Mouse (Mus musculus): ENCODE measurements at regions not wholly inside any gene's neighbourhood (a gene's known extent, or its start where the extent isn't known, plus 50 kb on each side); places are given as distances from the start of the nearest gene placed in this dataset.

- 100% methylated on average over 1 of the region's 1 CpGs for WGBS
- Histone ChIP-seq H3K4me2 (no peak overlapping the region), H3K27me3 (no peaks in the 10 kb centered on the region), H3K4me1 (replicated peaks) (no peaks in the 10 kb centered on the region), H3K9ac (no peak overlapping the region), H3K27ac (replicated peaks) (no peak overlapping the region), H3K9me3 (no peaks in the 10 kb centered on the region), H3K4me3 (no peak overlapping the region), H3K36me3 (no peaks in the 10 kb centered on the region)
- no peak for ATAC-seq (ENCODE audit: low FRiP score, low read depth)
Observed at GRCm38 (mm10) chr15:43926034-43926433, 3791.9 kb downstream of the 9330182O14Rik start.

GRCm38 (mm10) chr15:43933608-43934007, 3799.4 kb downstream of the 9330182O14Rik start:
- H3K4me2 ChIP-seq, result no peak overlapping the region
- H3K4me1 ChIP-seq (replicated peaks), result no peaks in the 10 kb centered on the region
- no peaks in the 10 kb centered on the region for H3K27me3 ChIP-seq
- WGBS, result 90% methylated on average over 1 of the region's 1 CpGs
- H3K27ac ChIP-seq (replicated peaks), result no peak overlapping the region
- no peak for ATAC-seq (ENCODE audit: low FRiP score, low read depth)
- no peak overlapping the region for H3K9ac ChIP-seq
- no peaks in the 10 kb centered on the region for H3K9me3 ChIP-seq
- no peak overlapping the region for H3K4me3 ChIP-seq
- no peaks in the 10 kb centered on the region for H3K36me3 ChIP-seq

- Histone ChIP-seq H3K9ac (no peak overlapping the region), H3K27me3 (no peaks in the 10 kb centered on the region), H3K4me3 (no peak overlapping the region), H3K4me1 (replicated peaks) (peaks cover 18% of the 10 kb centered on the region), H3K4me2 (no peak overlapping the region), H3K27ac (replicated peaks) (peak overlapping the region; percentile 33; the same call in 1 of the 2 replicates), H3K36me3 (no peaks in the 10 kb centered on the region), H3K9me3 (no peaks in the 10 kb centered on the region)
- ATAC-seq (ENCODE audit: low FRiP score, low read depth), result peak; percentile 50; the same call in 1 of the 2 replicates
- WGBS, result 33% methylated on average over 2 of the region's 2 CpGs
Observed at GRCm38 (mm10) chr15:43940424-43940823, 3806.3 kb downstream of the 9330182O14Rik start.

GRCm38 (mm10) chr15:43940905-43941304, 3806.7 kb downstream of the 9330182O14Rik start:
- Histone ChIP-seq H3K27ac (replicated peaks) (0 out of 2 replicates have a peak overlapping the region, but pooled peaks have one; percentile 33), H3K4me1 (replicated peaks) (peaks cover 18% of the 10 kb centered on the region), H3K27me3 (no peaks in the 10 kb centered on the region), H3K9me3 (no peaks in the 10 kb centered on the region), H3K9ac (no peak overlapping the region), H3K36me3 (no peaks in the 10 kb centered on the region), H3K4me3 (no peak overlapping the region), H3K4me2 (no peak overlapping the region)
- 76% methylated on average over 4 of the region's 4 CpGs for WGBS
- no peak for ATAC-seq (ENCODE audit: low FRiP score, low read depth)

- no peaks in the 10 kb centered on the region for H3K9me3 ChIP-seq
- ATAC-seq (ENCODE audit: low FRiP score, low read depth), result peak; percentile 82
- WGBS, result 35% methylated on average over 2 of the region's 2 CpGs
- no peaks in the 10 kb centered on the region for H3K36me3 ChIP-seq
- H3K9ac ChIP-seq, result no peak overlapping the region
- H3K4me2 ChIP-seq, result no peak overlapping the region
- no peaks in the 10 kb centered on the region for H3K27me3 ChIP-seq
- H3K4me3 ChIP-seq, result no peak overlapping the region
- H3K4me1 ChIP-seq (replicated peaks), result peaks cover 18% of the 10 kb centered on the region
- H3K27ac ChIP-seq (replicated peaks), result 0 out of 2 replicates have a peak overlapping the region, but pooled peaks have one; percentile 30
Observed at GRCm38 (mm10) chr15:43942002-43942660, 3808.0 kb downstream of the 9330182O14Rik start.

GRCm38 (mm10) chr15:43984991-43985390, 3850.8 kb downstream of the 9330182O14Rik start:
- Histone ChIP-seq H3K4me2 (no peak overlapping the region), H3K36me3 (no peaks in the 10 kb centered on the region), H3K9ac (no peak overlapping the region), H3K27ac (replicated peaks) (no peak overlapping the region), H3K4me3 (no peak overlapping the region), H3K4me1 (replicated peaks) (no peaks in the 10 kb centered on the region), H3K27me3 (no peaks in the 10 kb centered on the region), H3K9me3 (no peaks in the 10 kb centered on the region)
- ATAC-seq (ENCODE audit: low FRiP score, low read depth), result no peak

GRCm38 (mm10) chr15:43991229-43991628, 3857.1 kb downstream of the 9330182O14Rik start:
- no peak for ATAC-seq (ENCODE audit: low FRiP score, low read depth)
- no peaks in the 10 kb centered on the region for H3K4me1 ChIP-seq (replicated peaks)
- no peak overlapping the region for H3K9ac ChIP-seq
- no peak overlapping the region for H3K4me3 ChIP-seq
- H3K9me3 ChIP-seq, result no peaks in the 10 kb centered on the region
- H3K27ac ChIP-seq (replicated peaks), result no peak overlapping the region
- no peaks in the 10 kb centered on the region for H3K27me3 ChIP-seq
- H3K36me3 ChIP-seq, result no peaks in the 10 kb centered on the region
- 28% methylated on average over 1 of the region's 1 CpGs for WGBS
- no peak overlapping the region for H3K4me2 ChIP-seq

- Histone ChIP-seq H3K4me3 (no peak overlapping the region), H3K9ac (no peak overlapping the region), H3K27me3 (no peaks in the 10 kb centered on the region), H3K4me1 (replicated peaks) (no peaks in the 10 kb centered on the region), H3K4me2 (no peak overlapping the region), H3K27ac (replicated peaks) (no peak overlapping the region), H3K36me3 (no peaks in the 10 kb centered on the region), H3K9me3 (no peaks in the 10 kb centered on the region)
- no peak for ATAC-seq (ENCODE audit: low FRiP score, low read depth)
Observed at GRCm38 (mm10) chr15:43992936-43993335, 3858.8 kb downstream of the 9330182O14Rik start.

- H3K9me3 ChIP-seq, result no peaks in the 10 kb centered on the region
- 81% methylated on average over 6 of the region's 6 CpGs for WGBS
- H3K4me3 ChIP-seq, result no peak overlapping the region
- H3K36me3 ChIP-seq, result no peaks in the 10 kb centered on the region
- H3K4me1 ChIP-seq (replicated peaks), result no peaks in the 10 kb centered on the region
- H3K4me2 ChIP-seq, result no peak overlapping the region
- H3K27me3 ChIP-seq, result no peaks in the 10 kb centered on the region
- ATAC-seq (ENCODE audit: low FRiP score, low read depth), result no peak
- H3K9ac ChIP-seq, result no peak overlapping the region
- no peak overlapping the region for H3K27ac ChIP-seq (replicated peaks)
Observed at GRCm38 (mm10) chr15:44026468-44027028, 3892.4 kb downstream of the 9330182O14Rik start.

- Histone ChIP-seq H3K9ac (no peak overlapping the region), H3K9me3 (no peaks in the 10 kb centered on the region), H3K36me3 (no peaks in the 10 kb centered on the region), H3K4me1 (replicated peaks) (no peaks in the 10 kb centered on the region), H3K4me2 (no peak overlapping the region), H3K27ac (replicated peaks) (no peak overlapping the region), H3K27me3 (no peaks in the 10 kb centered on the region), H3K4me3 (no peak overlapping the region)
- ATAC-seq (ENCODE audit: low FRiP score, low read depth), result peak; percentile 76; the same call in 1 of the 2 replicates
Observed at GRCm38 (mm10) chr15:44035900-44036299, 3901.7 kb downstream of the 9330182O14Rik start.

GRCm38 (mm10) chr15:44037893-44038292, 3903.7 kb downstream of the 9330182O14Rik start:
- Histone ChIP-seq H3K4me2 (no peak overlapping the region), H3K9ac (no peak overlapping the region), H3K9me3 (no peaks in the 10 kb centered on the region), H3K4me3 (no peak overlapping the region), H3K4me1 (replicated peaks) (no peaks in the 10 kb centered on the region), H3K27me3 (no peaks in the 10 kb centered on the region), H3K27ac (replicated peaks) (no peak overlapping the region), H3K36me3 (no peaks in the 10 kb centered on the region)
- ATAC-seq (ENCODE audit: low FRiP score, low read depth), result no peak

- Histone ChIP-seq H3K9me3 (no peaks in the 10 kb centered on the region), H3K4me2 (no peak overlapping the region), H3K4me3 (no peak overlapping the region), H3K27ac (replicated peaks) (no peak overlapping the region), H3K9ac (no peak overlapping the region), H3K27me3 (no peaks in the 10 kb centered on the region), H3K4me1 (replicated peaks) (no peaks in the 10 kb centered on the region), H3K36me3 (no peaks in the 10 kb centered on the region)
- WGBS, result 72% methylated on average over 1 of the region's 1 CpGs
- ATAC-seq (ENCODE audit: low FRiP score, low read depth), result no peak
Observed at GRCm38 (mm10) chr15:44050565-44051274, 3916.6 kb downstream of the 9330182O14Rik start.

Measured in hindbrain, embryonic 15.5 days (tissue).